Mouse (Mus musculus) spleen, adult 2 months (tissue): ENCODE data around the gene Luc7l3.

Source experiments
- CTCF ChIP-seq: fragments of 200-500 bp; IDR thresholded peaks from 2 replicates; pipeline ENCODE4 v1.5.1; 2011; ENCODE audit warnings: mild to moderate bottlenecking, inconsistent platforms; ENCODE audit not compliant: insufficient read depth, insufficient read length, insufficient replicate concordance; ENCODE audit errors: extremely low read depth
- POLR2A ChIP-seq: fragments of 200-500 bp; IDR thresholded peaks from 2 replicates; pipeline ENCODE4 v1.6.1; 2011; ENCODE audit warnings: low read depth, low read length, inconsistent platforms

- TF ChIP-seq CTCF (no peak), POLR2A (no peak)
Observed at GRCm38 (mm10) chr11:94244385-94244784, 77.4 kb downstream of the Luc7l3 start.
